Mouse (Mus musculus): Measurements from ENCODE around the gene Plppr1. TPM values are rescaled to one million over a fixed set of nuclear protein-coding genes. Genes with fewer than 3 reads are reported as not detected.

Gene Plppr1
- polyA plus RNA-seq, 1 experiment from 2014 or later = 91.9 TPM

GRCm38 (mm10) chr4:49144798-49145197 lies 85.7 kb downstream of the Plppr1 start:
- Histone ChIP-seq H3K4me2 (no peak overlapping the region), H3K9ac (replicated peaks) (no peak overlapping the region), H3K4me3 (replicated peaks) (no peak overlapping the region), H3K36me3 (no peaks in the 10 kb centered on the region), H3K27me3 (replicated peaks) (no peaks in the 10 kb centered on the region), H3K9me3 (replicated peaks) (0 out of 2 replicates have a peak, but pooled peaks cover 2% of the 10 kb centered on the region), H3K4me1 (peaks cover 14% of the 10 kb centered on the region), H3K27ac (replicated peaks) (no peak overlapping the region)
- 69% methylated on average over 4 of the region's 4 CpGs for whole genome bisulfite sequencing
- no peak for ATAC-seq (ENCODE audit: low FRiP score)

GRCm38 (mm10) chr4:49148775-49149174 lies 89.7 kb downstream of the Plppr1 start:
- Histone ChIP-seq H3K36me3 (no peaks in the 10 kb centered on the region), H3K27me3 (replicated peaks) (no peaks in the 10 kb centered on the region), H3K4me2 (no peak overlapping the region), H3K9ac (replicated peaks) (no peak overlapping the region), H3K4me3 (replicated peaks) (no peak overlapping the region), H3K27ac (replicated peaks) (no peak overlapping the region), H3K4me1 (peaks cover 18% of the 10 kb centered on the region), H3K9me3 (replicated peaks) (0 out of 2 replicates have a peak, but pooled peaks cover 2% of the 10 kb centered on the region)
- 66% methylated on average over 2 of the region's 2 CpGs for WGBS
- ATAC-seq (ENCODE audit: low FRiP score) = no peak

GRCm38 (mm10) chr4:49149251-49149650 lies 90.2 kb downstream of the Plppr1 start:
- H3K27ac ChIP-seq (replicated peaks) = no peak overlapping the region
- H3K4me1 ChIP-seq = peaks cover 18% of the 10 kb centered on the region
- H3K27me3 ChIP-seq (replicated peaks) = no peaks in the 10 kb centered on the region
- no peak overlapping the region for H3K9ac ChIP-seq (replicated peaks)
- H3K4me3 ChIP-seq (replicated peaks) = no peak overlapping the region
- no peaks in the 10 kb centered on the region for H3K36me3 ChIP-seq
- ATAC-seq (ENCODE audit: low FRiP score) = no peak
- 0 out of 2 replicates have a peak, but pooled peaks cover 2% of the 10 kb centered on the region for H3K9me3 ChIP-seq (replicated peaks)
- 68% methylated on average over 2 of the region's 2 CpGs for WGBS
- no peak overlapping the region for H3K4me2 ChIP-seq

GRCm38 (mm10) chr4:49153849-49154248 lies 94.8 kb downstream of the Plppr1 start:
- Histone ChIP-seq H3K9me3 (replicated peaks) (no peaks in the 10 kb centered on the region), H3K9ac (replicated peaks) (no peak overlapping the region), H3K27ac (replicated peaks) (no peak overlapping the region), H3K36me3 (no peaks in the 10 kb centered on the region), H3K4me3 (replicated peaks) (no peak overlapping the region), H3K4me2 (no peak overlapping the region), H3K4me1 (peaks cover 15% of the 10 kb centered on the region), H3K27me3 (replicated peaks) (no peaks in the 10 kb centered on the region)
- 46% methylated on average over 5 of the region's 5 CpGs for WGBS
- ATAC-seq (ENCODE audit: low FRiP score) = no peak

GRCm38 (mm10) chr4:49156781-49157180 lies 97.7 kb downstream of the Plppr1 start:
- H3K4me1 ChIP-seq = peaks cover 5% of the 10 kb centered on the region; the same call in 1 of the 2 replicates
- WGBS = 73% methylated on average over 1 of the region's 1 CpGs
- H3K4me3 ChIP-seq (replicated peaks) = no peak overlapping the region
- no peaks in the 10 kb centered on the region for H3K36me3 ChIP-seq
- no peak overlapping the region for H3K4me2 ChIP-seq
- no peak overlapping the region for H3K9ac ChIP-seq (replicated peaks)
- H3K9me3 ChIP-seq (replicated peaks) = no peaks in the 10 kb centered on the region
- H3K27me3 ChIP-seq (replicated peaks) = no peaks in the 10 kb centered on the region
- H3K27ac ChIP-seq (replicated peaks) = no peak overlapping the region
- ATAC-seq (ENCODE audit: low FRiP score) = no peak

- WGBS = 87% methylated on average over 3 of the region's 3 CpGs
- no peaks in the 10 kb centered on the region for H3K27me3 ChIP-seq (replicated peaks)
- H3K4me2 ChIP-seq = no peak overlapping the region
- no peak for ATAC-seq (ENCODE audit: low FRiP score)
- H3K4me1 ChIP-seq = no peaks in the 10 kb centered on the region
- no peaks in the 10 kb centered on the region for H3K9me3 ChIP-seq (replicated peaks)
- no peak overlapping the region for H3K27ac ChIP-seq (replicated peaks)
- H3K36me3 ChIP-seq = no peaks in the 10 kb centered on the region
- H3K4me3 ChIP-seq (replicated peaks) = no peak overlapping the region
- no peak overlapping the region for H3K9ac ChIP-seq (replicated peaks)
These were observed 104.2 kb downstream of the Plppr1 start for GRCm38 (mm10) chr4:49163285-49163684.

- 67% methylated on average over 3 of the region's 3 CpGs for WGBS
- no peak overlapping the region for H3K4me2 ChIP-seq
- no peaks in the 10 kb centered on the region; the same call in 1 of the 2 replicates for H3K4me1 ChIP-seq
- no peaks in the 10 kb centered on the region for H3K9me3 ChIP-seq (replicated peaks)
- no peaks in the 10 kb centered on the region for H3K27me3 ChIP-seq (replicated peaks)
- no peak overlapping the region for H3K9ac ChIP-seq (replicated peaks)
- no peak for ATAC-seq (ENCODE audit: low FRiP score)
- no peak overlapping the region for H3K4me3 ChIP-seq (replicated peaks)
- H3K27ac ChIP-seq (replicated peaks) = no peak overlapping the region
- H3K36me3 ChIP-seq = no peaks in the 10 kb centered on the region
These were observed 107.3 kb downstream of the Plppr1 start for GRCm38 (mm10) chr4:49166391-49166790.

GRCm38 (mm10) chr4:49167030-49167429 lies 108.0 kb downstream of the Plppr1 start:
- H3K27me3 ChIP-seq (replicated peaks) = no peaks in the 10 kb centered on the region
- WGBS = 81% methylated on average over 5 of the region's 5 CpGs
- no peaks in the 10 kb centered on the region for H3K36me3 ChIP-seq
- ATAC-seq (ENCODE audit: low FRiP score) = no peak
- no peak overlapping the region for H3K4me3 ChIP-seq (replicated peaks)
- H3K27ac ChIP-seq (replicated peaks) = no peak overlapping the region
- no peak overlapping the region for H3K9ac ChIP-seq (replicated peaks)
- no peak overlapping the region for H3K4me2 ChIP-seq
- H3K4me1 ChIP-seq = no peaks in the 10 kb centered on the region; the same call in 1 of the 2 replicates
- H3K9me3 ChIP-seq (replicated peaks) = no peaks in the 10 kb centered on the region

GRCm38 (mm10) chr4:49169498-49169897 lies 110.4 kb downstream of the Plppr1 start:
- Histone ChIP-seq H3K27me3 (replicated peaks) (no peaks in the 10 kb centered on the region), H3K27ac (replicated peaks) (no peak overlapping the region), H3K4me2 (no peak overlapping the region), H3K9me3 (replicated peaks) (no peaks in the 10 kb centered on the region), H3K4me1 (no peaks in the 10 kb centered on the region; the same call in 1 of the 2 replicates), H3K9ac (replicated peaks) (no peak overlapping the region), H3K36me3 (no peaks in the 10 kb centered on the region), H3K4me3 (replicated peaks) (no peak overlapping the region)
- peak; percentile 76; the same call in 1 of the 2 replicates for ATAC-seq (ENCODE audit: low FRiP score)
- 32% methylated on average over 1 of the region's 1 CpGs for WGBS

GRCm38 (mm10) chr4:49178101-49178500 lies 119.0 kb downstream of the Plppr1 start:
- 84% methylated on average over 2 of the region's 2 CpGs for WGBS
- 0 out of 2 replicates have a peak, but pooled peaks cover 4% of the 10 kb centered on the region for H3K4me1 ChIP-seq
- H3K36me3 ChIP-seq = no peaks in the 10 kb centered on the region
- no peaks in the 10 kb centered on the region for H3K9me3 ChIP-seq (replicated peaks)
- no peak overlapping the region for H3K9ac ChIP-seq (replicated peaks)
- H3K4me3 ChIP-seq (replicated peaks) = no peak overlapping the region
- no peaks in the 10 kb centered on the region for H3K27me3 ChIP-seq (replicated peaks)
- no peak overlapping the region for H3K27ac ChIP-seq (replicated peaks)
- no peak overlapping the region for H3K4me2 ChIP-seq
- no peak for ATAC-seq (ENCODE audit: low FRiP score)

- Histone ChIP-seq H3K4me3 (replicated peaks) (no peak overlapping the region), H3K4me2 (no peak overlapping the region), H3K27me3 (replicated peaks) (no peaks in the 10 kb centered on the region), H3K9me3 (replicated peaks) (no peaks in the 10 kb centered on the region), H3K9ac (replicated peaks) (no peak overlapping the region), H3K36me3 (no peaks in the 10 kb centered on the region), H3K4me1 (0 out of 2 replicates have a peak, but pooled peaks cover 4% of the 10 kb centered on the region), H3K27ac (replicated peaks) (0 out of 2 replicates have a peak overlapping the region, but pooled peaks have one; percentile 4)
- WGBS = 43% methylated on average over 3 of the region's 3 CpGs
- no peak for ATAC-seq (ENCODE audit: low FRiP score)
These were observed 119.8 kb downstream of the Plppr1 start for GRCm38 (mm10) chr4:49178891-49179290.

- Histone ChIP-seq H3K9ac (replicated peaks) (no peak overlapping the region), H3K27me3 (replicated peaks) (no peaks in the 10 kb centered on the region), H3K4me1 (0 out of 2 replicates have a peak, but pooled peaks cover 4% of the 10 kb centered on the region), H3K4me2 (no peak overlapping the region), H3K4me3 (replicated peaks) (no peak overlapping the region), H3K27ac (replicated peaks) (no peak overlapping the region), H3K9me3 (replicated peaks) (no peaks in the 10 kb centered on the region), H3K36me3 (no peaks in the 10 kb centered on the region)
- WGBS = 63% methylated on average over 2 of the region's 2 CpGs
- ATAC-seq (ENCODE audit: low FRiP score) = no peak
These were observed 120.6 kb downstream of the Plppr1 start for GRCm38 (mm10) chr4:49179471-49180181.
